Mouse (Mus musculus) embryonic fibroblast, embryonic 13.5 days (primary cell): ENCODE measurements around the gene Slc23a4.

ENCODE experiments used
- CTCF ChIP-seq: IDR thresholded peaks from 2 replicates; pipeline ENCODE4 v1.5.1; 2011; ENCODE audit warnings: mild to moderate bottlenecking, control low read depth, low read length, moderate library complexity, borderline replicate concordance; ENCODE audit not compliant: insufficient read depth
- POLR2A ChIP-seq: IDR thresholded peaks from 2 replicates; pipeline ENCODE4 v1.6.1; 2011; ENCODE audit warnings: low read depth, mild to moderate bottlenecking, control low read depth, low read length, moderate library complexity

DNA sequence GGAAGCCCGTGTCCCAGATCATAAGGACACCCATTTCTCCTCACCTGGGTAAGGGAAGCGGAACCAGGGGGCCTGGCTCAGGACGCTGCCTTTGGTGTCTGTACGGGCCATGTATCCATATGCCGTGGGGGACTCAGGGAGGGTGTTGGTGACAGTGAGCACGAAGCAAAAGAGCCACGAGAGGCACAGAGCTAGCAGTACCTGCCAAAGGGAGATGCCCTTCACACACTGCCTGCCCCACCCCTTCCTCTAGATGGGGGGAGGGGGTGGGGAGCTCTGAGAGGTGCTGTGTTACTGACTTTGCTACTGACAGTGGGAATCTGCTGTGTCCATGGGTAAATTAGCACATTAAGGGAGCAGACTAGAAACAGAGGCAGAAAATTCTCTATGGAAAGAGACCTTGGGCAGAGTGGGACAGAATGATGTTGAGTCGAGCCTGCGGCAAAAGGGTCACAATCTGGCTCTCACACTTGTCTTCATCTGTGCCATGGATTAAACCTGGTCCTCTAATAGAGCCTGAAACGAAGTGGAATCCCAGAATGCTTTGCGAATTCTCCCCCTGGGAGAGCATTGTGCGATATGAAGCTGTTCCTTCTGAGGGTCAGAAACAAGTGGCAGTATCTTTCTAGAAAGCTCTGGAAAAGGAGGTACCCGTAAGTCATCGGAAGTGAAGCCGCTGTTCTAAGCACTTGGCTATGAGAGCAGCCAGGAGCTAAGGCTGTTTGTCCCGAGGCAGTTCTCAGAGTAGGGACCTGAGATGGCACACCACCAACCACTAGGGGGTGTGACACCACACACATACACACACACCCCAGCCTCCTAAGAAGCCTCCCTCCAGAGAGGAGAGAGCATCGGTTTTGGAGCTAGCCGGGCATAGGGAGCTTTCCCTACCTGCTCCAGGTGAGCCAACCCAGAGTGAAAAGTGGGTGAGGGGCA, 33.0 kb downstream of the Slc23a4 start:
- TF ChIP-seq CTCF (peak; percentile 48; the same call in 1 of the 2 replicates), POLR2A (no peak)
